Mouse (Mus musculus) lung, postnatal 0 days (tissue): ENCODE measurements at regions not wholly inside any gene's neighbourhood (a gene's known extent, or its start where the extent isn't known, plus 50 kb on each side); places are given as distances from the start of the nearest gene placed in this dataset.

Experiments
- CTCF ChIP-seq: IDR thresholded peaks from 2 replicates; pipeline ENCODE4 v1.5.1; 2016; ENCODE audit warnings: antibody characterized with exemption, mild to moderate bottlenecking
- EP300 ChIP-seq: IDR thresholded peaks from 2 replicates; pipeline ENCODE4 v1.6.1; 2016; ENCODE audit warnings: antibody characterized with exemption, mild to moderate bottlenecking, control low read depth

DNA sequence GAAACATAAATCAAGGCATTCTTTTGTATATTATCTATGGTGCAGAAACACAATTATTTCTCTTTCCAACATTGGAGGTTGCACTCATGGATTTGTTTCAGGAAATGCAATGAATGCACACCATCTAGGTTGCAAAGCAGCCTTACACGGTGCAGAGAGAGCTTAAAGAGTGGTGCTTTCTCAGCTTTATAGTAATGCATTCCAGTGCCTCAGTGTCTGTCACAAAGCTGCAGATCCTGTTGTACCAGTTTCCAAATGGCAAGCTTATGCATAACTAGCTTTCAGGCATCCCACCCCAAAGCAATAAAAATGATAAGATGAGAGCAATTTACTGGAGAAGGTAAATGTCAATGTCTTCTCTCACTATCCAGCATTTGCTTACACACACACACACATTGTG is 89.2 kb downstream of the Slitrk6 start:
- no peak for TF ChIP-seq EP300
- TF ChIP-seq CTCF, result no peak
